Mouse (Mus musculus): Measurements from ENCODE around the gene Prrc2a.

DNA sequence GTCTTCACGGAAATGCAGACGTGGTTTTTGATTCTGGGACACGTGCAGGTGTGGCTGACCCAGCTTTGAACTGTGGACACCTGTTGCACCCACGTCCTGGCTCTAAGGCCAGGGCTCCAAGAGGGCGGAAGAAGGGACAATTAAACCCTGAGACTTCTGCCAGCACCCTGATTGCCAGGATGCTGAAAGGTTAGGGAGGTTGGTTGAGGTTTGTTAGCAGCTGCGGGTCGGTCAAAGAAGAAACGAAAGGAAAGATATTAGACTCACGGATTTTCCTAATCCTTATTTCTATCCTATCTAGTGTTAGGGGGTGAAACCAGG lies 31.6 kb upstream of the Prrc2a start:
- no peak for TF ChIP-seq CTCF (IDR thresholded peaks at IDR 0.05; ENCODE audit: insufficient read depth, low read depth, low read length)
- no peak for TF ChIP-seq POLR2A (IDR thresholded peaks at IDR 0.05; ENCODE audit: insufficient read depth, low read depth, low read length)
